Comparison of ENCODE assay signal across 10 mouse cellular contexts in genomic region chr15:89622312-89622958, GRCm38 (mm10). TPM values are rescaled to one million over a fixed set of nuclear protein-coding genes. Genes with fewer than 3 reads are reported as not detected.
DNase-seq lines count a peak whose midpoint lies in the region; ATAC-seq and TF ChIP-seq lines count a peak whose summit lies in the region.
"Had no signal": no experiment of that assay in that cellular context is flagged by ENCODE, and none has a peak within 500 bp of the region (broad histone marks: within the 10 kb centered on the region; RNA-seq: fewer than 3 reads in every experiment).

No protein-coding gene starts in this region.

- no peak overlapping the region for H3K27ac ChIP-seq in spleen, adult 2 months (ENCODE audit: insufficient read depth, low read length)
- no peak overlapping the region for H3K27ac ChIP-seq in bone marrow, adult 2 months (ENCODE audit: control insufficient read depth, insufficient read depth, low read depth, low read length, poor library complexity)
- no peak overlapping the region for H3K27ac ChIP-seq in embryonic fibroblast, embryonic 13.5 days (ENCODE audit: insufficient read depth, low read length)
- H3K27ac ChIP-seq in kidney, adult 2 months (ENCODE audit: insufficient read depth, low read depth, low read length) = no peak overlapping the region
- H3K27ac ChIP-seq in liver, embryonic 11.5 days (ENCODE audit: low read depth, low read length) = no peak overlapping the region
- H3K27ac ChIP-seq: heart, embryonic 15.5 days had no signal

- no peak overlapping the region for H3K4me2 ChIP-seq in liver, embryonic 11.5 days
- H3K4me2 ChIP-seq: heart, embryonic 15.5 days had no signal

- H3K4me3 ChIP-seq in spleen, adult 2 months (ENCODE audit: extremely low read depth, insufficient read depth, insufficient read length) = no peak overlapping the region
- H3K4me3 ChIP-seq in bone marrow, adult 2 months (replicated peaks; ENCODE audit: control insufficient read depth, low read depth, low read length) = no peak overlapping the region
- no peak overlapping the region for H3K4me3 ChIP-seq in embryonic fibroblast, embryonic 13.5 days (ENCODE audit: insufficient read depth, low read length)
- no peak overlapping the region for H3K4me3 ChIP-seq in kidney, adult 2 months (ENCODE audit: insufficient read depth, low read depth, low read length)
- no peak overlapping the region for H3K4me3 ChIP-seq in liver, embryonic 11.5 days (ENCODE audit: low read depth, low read length)
- H3K4me3 ChIP-seq: heart, embryonic 15.5 days had no signal

- TF ChIP-seq CTCF in spleen, adult 2 months (IDR thresholded peaks at IDR 0.05; ENCODE audit: extremely low read depth, insufficient read depth, insufficient read length, insufficient replicate concordance) = peak; percentile 13; the same call in 1 of the 2 replicates
- peak; percentile 57 for TF ChIP-seq CTCF in bone marrow, adult 2 months (IDR thresholded peaks at IDR 0.05; ENCODE audit: control insufficient read depth, insufficient read depth, low read length)
- peak; percentile 79; the same call in 1 of the 2 replicates for TF ChIP-seq CTCF in embryonic fibroblast, embryonic 13.5 days (IDR thresholded peaks at IDR 0.05; ENCODE audit: borderline replicate concordance, insufficient read depth, low read length)
- peak; percentile 70 for TF ChIP-seq CTCF in kidney, adult 2 months (conservative IDR thresholded peaks at IDR 0.05; ENCODE audit: insufficient read depth, insufficient read length, low read depth, low read length)

- H3K9ac ChIP-seq in liver, embryonic 11.5 days (ENCODE audit: low read depth, low read length) = no peak overlapping the region
- H3K9ac ChIP-seq: heart, embryonic 15.5 days had no signal

- H3K36me3 ChIP-seq in spleen, adult 2 months (ENCODE audit: control insufficient read depth, insufficient read depth, low read length) = no peaks in the 10 kb centered on the region
- H3K36me3 ChIP-seq in kidney, adult 2 months (ENCODE audit: control insufficient read depth, insufficient read depth, low read length) = no peaks in the 10 kb centered on the region
- H3K36me3 ChIP-seq in liver, embryonic 11.5 days (ENCODE audit: control insufficient read depth, insufficient read depth, low read length) = no peaks in the 10 kb centered on the region
- H3K36me3 ChIP-seq: heart, embryonic 15.5 days had no signal

- H3K9me3 ChIP-seq in liver, embryonic 11.5 days (ENCODE audit: control insufficient read depth, low read length) = no peaks in the 10 kb centered on the region
- H3K9me3 ChIP-seq: heart, embryonic 15.5 days had no signal

- no peaks in the 10 kb centered on the region for H3K4me1 ChIP-seq in spleen, adult 2 months (ENCODE audit: control insufficient read depth, insufficient read depth, insufficient read length)
- no peaks in the 10 kb centered on the region for H3K4me1 ChIP-seq in bone marrow, adult 2 months (ENCODE audit: control insufficient read depth, insufficient read depth, low read length)
- no peaks in the 10 kb centered on the region for H3K4me1 ChIP-seq in embryonic fibroblast, embryonic 13.5 days (ENCODE audit: control insufficient read depth, insufficient read depth, low read length)
- H3K4me1 ChIP-seq in kidney, adult 2 months (ENCODE audit: control insufficient read depth, insufficient read depth, low read length) = no peaks in the 10 kb centered on the region
- no peaks in the 10 kb centered on the region for H3K4me1 ChIP-seq in liver, embryonic 11.5 days (replicated peaks; ENCODE audit: control insufficient read depth, insufficient read depth, low read length)
- H3K4me1 ChIP-seq: heart, embryonic 15.5 days had no signal

- 83% methylated on average over 12 of the region's 12 CpGs for WGBS in spleen, adult 2 months
- 78% methylated on average over 12 of the region's 12 CpGs for WGBS in bone marrow, adult 2 months
- 78% methylated on average over 12 of the region's 12 CpGs for WGBS in kidney, adult 2 months
- WGBS in liver, embryonic 11.5 days = 78% methylated on average over 12 of the region's 12 CpGs

- peak; percentile 34; the same call in 1 of the 2 replicates for ATAC-seq in liver, embryonic 11.5 days (replicated peaks; ENCODE audit: low FRiP score)
- no peak for ATAC-seq in monocyte, adult 5-6 weeks (replicated peaks; ENCODE audit: insufficient number of reproducible peaks, low FRiP score, low TSS enrichment, poor library complexity, severe bottlenecking)

- no peak for TF ChIP-seq POLR2A in spleen, adult 2 months (IDR thresholded peaks at IDR 0.05; ENCODE audit: low read depth, low read length)
- no peak for TF ChIP-seq POLR2A in bone marrow, adult 2 months (IDR thresholded peaks at IDR 0.05; ENCODE audit: borderline replicate concordance, control insufficient read depth, low read depth, low read length)
- no peak for TF ChIP-seq POLR2A in embryonic fibroblast, embryonic 13.5 days (IDR thresholded peaks at IDR 0.05; ENCODE audit: low read depth, low read length)
- TF ChIP-seq POLR2A in kidney, adult 2 months (IDR thresholded peaks at IDR 0.05; ENCODE audit: low read depth, low read length) = no peak

- no peak for DNase-seq in spleen, adult 2 months (ENCODE audit: low read depth in 1 of 2, low spot score in 2 of 2)
- no peak for DNase-seq in spleen, adult 12 weeks (ENCODE audit: low spot score)
- peak; percentile 11 for DNase-seq in kidney, adult 2 months
- no peak for DNase-seq in liver, embryonic 11.5 days (ENCODE audit: low spot score)
- peak; percentile 49 for DNase-seq in right cerebral cortex, postnatal 14 days

- H3K27me3 ChIP-seq in spleen, adult 2 months (ENCODE audit: control insufficient read depth, insufficient read depth, low read length) = no peaks in the 10 kb centered on the region
- H3K27me3 ChIP-seq in kidney, adult 2 months (replicated peaks; ENCODE audit: control insufficient read depth, insufficient read depth, low read length) = no peaks in the 10 kb centered on the region
- H3K27me3 ChIP-seq in liver, embryonic 11.5 days (replicated peaks; ENCODE audit: control insufficient read depth, insufficient read depth, low read length) = no peaks in the 10 kb centered on the region
- H3K27me3 ChIP-seq: heart, embryonic 15.5 days had no signal

RNA-seq across cellular contexts. Expression of gene Rabl2, which starts 30.7 kb away (rescaled TPM):
- polyA plus RNA-seq in spleen, adult 2 months (2012; rRNA removed) = 2.9 and 3.1 TPM in 2 replicates
- 2.3 and 2.4 TPM in 2 replicates for polyA plus RNA-seq in bone marrow, adult 2 months (2011; ENCODE audit: insufficient read depth, insufficient read length, low replicate concordance, missing spikeins)
- 15.2 and 26.9 TPM in 2 replicates for polyA plus RNA-seq in embryonic fibroblast, embryonic 13.5 days (2011; ENCODE audit: insufficient read length, low read depth, missing spikeins)
- polyA plus RNA-seq in kidney, adult 2 months (2012; rRNA removed) = 16.9 and 18.1 TPM in 2 replicates
- polyA plus RNA-seq in liver, embryonic 11.5 days (2014; fragmentation: Nextera tagmentation; extraction: Ambion mirVana) = 24.8 and 27.1 TPM in 2 replicates
- 0.87 to 1.2 TPM in 2 of 3 replicates, not detected in the other for total RNA-seq in monocyte, adult 5-6 weeks (2017)

RNA-seq across cellular contexts. Expression of gene Acr, which starts 54.3 kb away (rescaled TPM):
- polyA plus RNA-seq in spleen, adult 2 months (2012; rRNA removed) = 0.79 and 1.1 TPM in 2 replicates
- not detected in 2 replicates for polyA plus RNA-seq in bone marrow, adult 2 months (2011; ENCODE audit: insufficient read depth, insufficient read length, low replicate concordance, missing spikeins)
- polyA plus RNA-seq in embryonic fibroblast, embryonic 13.5 days (2011; ENCODE audit: insufficient read length, low read depth, missing spikeins) = not detected in 2 replicates
- polyA plus RNA-seq in kidney, adult 2 months (2012; rRNA removed) = 0.58 and 0.74 TPM in 2 replicates
- 0.11 TPM in 1 of 2 replicates, not detected in the other for polyA plus RNA-seq in liver, embryonic 11.5 days (2014; fragmentation: Nextera tagmentation; extraction: Ambion mirVana)
- 0.85 TPM in 1 of 3 replicates, not detected in the others for total RNA-seq in monocyte, adult 5-6 weeks (2017)
- polyA plus RNA-seq: stomach, embryonic 16.5 days had no signal

Comparison
In these comparisons a context has a peak if more than half of its experiments do, and no peak if none do; other contexts are left out.
1. DNase-seq: peak in kidney, adult 2 months (single experiment) and right cerebral cortex, postnatal 14 days (single experiment); none in spleen, adult 2 months (0 of 2), spleen, adult 12 weeks (single experiment) and liver, embryonic 11.5 days (single experiment).
2. CTCF ChIP-seq: peak in every context shown above with its lines; median percentile 79 in embryonic fibroblast, embryonic 13.5 days; 70 in kidney, adult 2 months; 57 in bone marrow, adult 2 months; 13 in spleen, adult 2 months.